Mouse (Mus musculus): ENCODE measurements around the gene Comtd1.
A peak's percentile ranks its signal among the peaks of the same experiment; 100 is the strongest.

Comtd1 gene

GRCm38 (mm10) chr14:21831830-21832403 is 16.9 kb downstream of the Comtd1 start:
- no peak for DNase-seq (ENCODE audit: low spot score)

- peak; percentile 95 for DNase-seq (ENCODE audit: low spot score)
Observed at GRCm38 (mm10) chr14:21830876-21831767, 17.7 kb downstream of the Comtd1 start.

GRCm38 (mm10) chr14:21825786-21826491 is 22.8 kb downstream of the Comtd1 start:
- no peak for DNase-seq (ENCODE audit: low spot score)

GRCm38 (mm10) chr14:21824938-21825337 is 23.8 kb downstream of the Comtd1 start, which contains the start of gene Vdac2:
Vdac2 (plus strand) TSS chr14:21825238.
- DNase-seq (ENCODE audit: low spot score), result no peak

- DNase-seq (ENCODE audit: low spot score), result no peak
Observed at GRCm38 (mm10) chr14:21823897-21824296, 24.9 kb downstream of the Comtd1 start.

GRCm38 (mm10) chr14:21822795-21823374 is 25.9 kb downstream of the Comtd1 start:
- peak; percentile 82 for DNase-seq (ENCODE audit: low spot score)

- DNase-seq (ENCODE audit: low spot score), result no peak
Observed at GRCm38 (mm10) chr14:21822307-21822706, 26.5 kb downstream of the Comtd1 start.

GRCm38 (mm10) chr14:21820880-21821505 is 27.8 kb downstream of the Comtd1 start:
- DNase-seq (ENCODE audit: low spot score), result no peak

GRCm38 (mm10) chr14:21817453-21817852 is 31.3 kb downstream of the Comtd1 start:
- DNase-seq (ENCODE audit: low spot score), result no peak

- no peak for DNase-seq (ENCODE audit: low spot score)
Observed at GRCm38 (mm10) chr14:21816255-21816654, 32.5 kb downstream of the Comtd1 start.

GRCm38 (mm10) chr14:21814606-21815005 is 34.2 kb downstream of the Comtd1 start:
- DNase-seq (ENCODE audit: low spot score), result no peak

GRCm38 (mm10) chr14:21813847-21814246 is 34.9 kb downstream of the Comtd1 start:
- DNase-seq (ENCODE audit: low spot score), result no peak

- no peak for DNase-seq (ENCODE audit: low spot score)
Observed at GRCm38 (mm10) chr14:21813216-21813615, 35.6 kb downstream of the Comtd1 start.

GRCm38 (mm10) chr14:21812590-21813162 is 36.1 kb downstream of the Comtd1 start:
- no peak for DNase-seq (ENCODE audit: low spot score)

GRCm38 (mm10) chr14:21811744-21812393 is 36.9 kb downstream of the Comtd1 start:
- DNase-seq (ENCODE audit: low spot score), result no peak

GRCm38 (mm10) chr14:21811301-21811700 is 37.5 kb downstream of the Comtd1 start:
- DNase-seq (ENCODE audit: low spot score), result no peak

GRCm38 (mm10) chr14:21809418-21809817 is 39.4 kb downstream of the Comtd1 start:
- no peak for DNase-seq (ENCODE audit: low spot score)

- DNase-seq (ENCODE audit: low spot score), result no peak
Observed at GRCm38 (mm10) chr14:21808208-21808922, 40.4 kb downstream of the Comtd1 start.

- DNase-seq (ENCODE audit: low spot score), result no peak
Observed at GRCm38 (mm10) chr14:21806631-21807160, 42.1 kb downstream of the Comtd1 start.

GRCm38 (mm10) chr14:21806203-21806602 is 42.6 kb downstream of the Comtd1 start:
- DNase-seq (ENCODE audit: low spot score), result no peak

Measured in left cerebral cortex, adult 11 months (tissue).